Mouse (Mus musculus) layer of hippocampus, postnatal 10 days (tissue): ENCODE measurements around the gene Brd4. TPM values are rescaled to one million over a fixed set of nuclear protein-coding genes. Genes with fewer than 3 reads are reported as not detected.
A peak's percentile ranks its signal among the peaks of the same experiment; 100 is the strongest.

ENCODE experiments used
- DNase-seq, 2 experiments: peaks; one replicate each; pipeline ENCODE4 v3.0.0; 2021; ENCODE audit warnings: low spot score in 2 of 2
- total RNA-seq, 2 experiments: library from RNA; stranded (reverse); gene quantifications; 2 replicates each; pipeline ENCODE4 v1.2.3; 2021

Gene Brd4
- total RNA-seq, 2 experiments from 2014 or later, result 112 to 126 TPM

- DNase-seq, result no peak
These were observed 2.8 kb downstream of the Brd4 start for GRCm38 (mm10) chr17:32281611-32282310.

GRCm38 (mm10) chr17:32281126-32281525 lies 3.4 kb downstream of the Brd4 start:
- no peak for DNase-seq

- DNase-seq, result no peak
These were observed 3.9 kb downstream of the Brd4 start for GRCm38 (mm10) chr17:32280575-32280974.

- no peak for DNase-seq
These were observed 7.3 kb downstream of the Brd4 start for GRCm38 (mm10) chr17:32277201-32277600.

GRCm38 (mm10) chr17:32275568-32275967 lies 9.0 kb downstream of the Brd4 start:
- no peak for DNase-seq

- DNase-seq, result no peak
These were observed 15.4 kb downstream of the Brd4 start for GRCm38 (mm10) chr17:32269151-32269550.

- no peak for DNase-seq
These were observed 16.0 kb downstream of the Brd4 start for GRCm38 (mm10) chr17:32268540-32268960.

GRCm38 (mm10) chr17:32268096-32268495 lies 16.4 kb downstream of the Brd4 start:
- no peak for DNase-seq

- no peak for DNase-seq
These were observed 16.9 kb downstream of the Brd4 start for GRCm38 (mm10) chr17:32267617-32268016.

- no peak for DNase-seq
These were observed 20.9 kb downstream of the Brd4 start for GRCm38 (mm10) chr17:32263672-32264071.

GRCm38 (mm10) chr17:32262831-32263559 lies 21.5 kb downstream of the Brd4 start:
- DNase-seq, result peak; percentile 28 to 56

- no peak for DNase-seq
These were observed 25.7 kb downstream of the Brd4 start for GRCm38 (mm10) chr17:32258869-32259268.

- DNase-seq, result no peak
These were observed 26.6 kb downstream of the Brd4 start for GRCm38 (mm10) chr17:32257944-32258343.

- DNase-seq, result no peak
These were observed 27.1 kb downstream of the Brd4 start for GRCm38 (mm10) chr17:32257452-32257851.

- DNase-seq, result no peak
These were observed 27.6 kb downstream of the Brd4 start for GRCm38 (mm10) chr17:32256896-32257295.

- DNase-seq, result peak in 1 of 2 experiments; percentile 25
These were observed 31.3 kb downstream of the Brd4 start for GRCm38 (mm10) chr17:32253261-32253660.

- DNase-seq, result no peak
These were observed 32.6 kb downstream of the Brd4 start for GRCm38 (mm10) chr17:32251827-32252470.

GRCm38 (mm10) chr17:32250066-32250465 lies 34.5 kb downstream of the Brd4 start:
- DNase-seq, result no peak

GRCm38 (mm10) chr17:32248192-32248591 lies 36.3 kb downstream of the Brd4 start:
- no peak for DNase-seq

GRCm38 (mm10) chr17:32247616-32248015 lies 36.9 kb downstream of the Brd4 start:
- DNase-seq, result no peak

GRCm38 (mm10) chr17:32246117-32246516 lies 38.4 kb downstream of the Brd4 start:
- DNase-seq, result no peak

- no peak for DNase-seq
These were observed 43.5 kb downstream of the Brd4 start for GRCm38 (mm10) chr17:32240881-32241531.
